Mouse (Mus musculus) T-helper 2 cell (primary cell): ENCODE data around the gene Ptx4.

Source experiments
- in situ Hi-C: fragments of 300-600 bp; cut with MboI, MseI; formaldehyde crosslinking; loops from one replicate; pipeline ENCODE4 v1.15.1; 2025; ENCODE audit warnings: high pct_unique_total_duplicates

The Ptx4 gene

GRCm38 (mm10) chr17:25120406-25120805, at the start of gene Ptx4:
Ptx4 (plus strand) TSS chr17:25120760.
- in situ Hi-C loops, result no loop called here

DNA sequence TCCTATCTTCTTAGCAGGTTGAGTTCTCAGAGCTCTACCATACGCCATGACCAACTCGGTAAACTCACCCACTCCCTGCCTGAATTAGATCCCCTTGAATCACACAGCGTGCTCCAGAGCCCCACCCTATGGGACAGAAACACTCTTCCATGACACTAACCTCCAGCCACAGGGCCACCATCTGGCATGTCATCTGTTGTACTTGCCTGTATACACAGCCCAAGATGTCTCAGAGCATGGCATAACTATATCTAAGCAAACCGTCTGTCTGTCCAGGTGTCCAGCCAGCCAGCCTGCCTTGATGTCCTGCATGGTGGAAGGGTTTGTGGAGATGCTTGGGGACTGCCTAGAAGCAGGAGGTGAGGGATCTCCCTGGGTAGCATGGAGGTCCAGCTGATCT, 43.7 kb upstream of the Ptx4 start:
- in situ Hi-C loops, result loop anchor here (10.0 kb wide), 1 partner anchor 348 kb away; no protein-coding TSS in a partner anchor

DNA sequence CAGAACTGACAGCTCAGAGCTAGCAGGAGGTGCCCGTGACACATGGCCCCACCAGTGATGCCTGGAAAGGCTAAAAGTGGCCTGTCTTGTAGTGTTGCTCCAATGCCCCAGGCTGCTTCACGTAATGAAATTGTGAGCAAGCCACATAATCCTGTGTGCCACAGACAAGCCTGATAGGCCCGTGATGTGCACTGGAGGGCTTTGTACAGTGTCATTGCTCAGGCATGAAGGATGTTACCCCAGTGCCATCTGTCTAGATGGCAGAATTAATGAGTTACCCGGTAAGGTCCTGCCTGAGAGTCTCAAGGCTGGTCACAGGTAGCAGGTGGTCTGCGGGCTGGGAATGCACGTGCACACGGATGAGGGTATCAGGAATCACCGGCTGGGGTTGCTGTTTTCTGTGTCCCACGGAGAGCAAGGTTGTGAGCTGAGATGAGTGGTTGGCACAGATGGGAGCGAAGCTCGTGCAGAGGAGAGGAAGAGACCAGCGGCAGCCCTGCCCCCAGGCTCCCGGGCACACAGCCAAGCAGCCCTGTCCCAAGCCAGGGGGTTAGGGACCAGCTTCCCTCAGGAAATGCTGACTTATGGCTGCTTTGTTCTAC, 42.7 kb upstream of the Ptx4 start:
- in situ Hi-C loops, result loop anchor here (10.0 kb wide), 1 partner anchor 347 kb away; no protein-coding TSS in a partner anchor

DNA sequence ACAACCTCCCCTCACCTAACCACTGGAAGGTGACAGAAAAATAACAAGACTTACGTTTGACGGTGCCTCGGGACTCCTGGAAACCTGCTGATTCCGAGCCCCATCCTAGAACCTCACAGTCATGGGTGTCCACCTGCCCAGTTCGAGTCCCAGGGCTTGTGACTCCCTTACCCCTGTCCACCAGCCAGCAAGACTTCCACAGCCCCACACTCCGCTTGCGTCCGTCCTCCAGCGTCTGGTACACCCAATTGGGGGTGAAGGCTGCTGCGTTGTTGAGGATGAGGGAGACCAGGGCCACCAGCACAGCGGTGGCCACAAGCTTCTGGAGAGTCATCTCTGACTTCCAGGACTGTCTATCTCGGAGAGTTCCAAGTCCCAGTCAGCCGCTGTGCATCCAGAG, 40.4 kb upstream of the Ptx4 start:
- in situ Hi-C loops, result no loop called here

DNA sequence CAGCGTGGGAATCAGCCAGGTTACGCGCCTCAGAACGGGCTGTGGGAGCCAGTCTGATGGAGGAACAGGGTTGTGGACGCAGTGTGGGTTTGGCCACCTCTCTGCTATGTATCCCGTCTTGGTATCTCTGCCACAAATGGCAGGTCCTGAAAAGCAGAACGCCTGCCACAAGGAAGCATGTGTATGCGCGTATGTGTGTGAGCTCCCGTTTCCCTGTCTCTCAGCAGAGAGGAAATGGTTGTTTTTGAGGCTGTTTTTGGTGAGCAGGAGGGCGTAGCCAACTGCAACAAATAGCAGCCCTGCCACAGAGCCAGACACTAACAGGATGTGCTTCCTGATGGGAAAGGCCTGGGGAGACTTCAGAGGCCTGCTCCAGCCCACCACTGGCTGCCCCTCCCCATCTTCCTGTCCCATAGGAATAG, 39.6 kb upstream of the Ptx4 start:
- in situ Hi-C loops, result no loop called here

DNA sequence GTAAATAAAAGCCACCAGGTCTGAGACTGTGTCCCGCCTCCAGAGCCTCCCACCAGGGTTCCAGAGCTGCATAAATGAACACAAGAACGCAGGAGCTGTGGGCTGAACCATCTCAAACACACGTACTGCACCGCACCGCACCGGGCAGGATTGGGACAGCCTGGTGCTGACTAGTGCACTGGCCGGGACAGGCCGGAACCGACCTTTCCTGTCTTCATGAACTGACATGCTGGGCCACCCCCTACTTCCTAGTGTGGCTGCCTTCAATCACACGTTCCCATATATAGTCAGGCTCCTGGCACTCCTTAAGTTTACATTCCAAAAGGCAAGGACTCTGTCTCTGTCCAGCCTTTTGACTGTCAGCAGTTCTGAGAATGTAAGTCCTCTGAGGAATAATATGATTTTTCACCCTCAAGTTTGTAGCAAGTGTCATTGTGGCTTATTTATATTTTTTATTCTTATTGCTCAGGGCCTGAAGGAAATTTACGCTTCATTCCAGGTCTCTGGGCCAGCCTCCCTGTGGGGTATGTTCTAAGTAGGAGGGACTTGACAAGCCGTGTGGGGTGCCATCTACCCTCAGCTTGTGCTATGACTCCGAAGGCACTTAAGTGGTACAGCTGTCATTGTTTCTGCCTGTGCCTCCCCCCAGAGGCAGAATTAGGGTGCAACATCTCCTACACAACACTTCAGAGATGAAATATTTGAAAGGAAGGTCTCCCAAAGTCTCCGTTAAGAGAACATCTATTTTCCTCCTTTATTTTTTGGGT, 38.3 kb upstream of the Ptx4 start:
- in situ Hi-C loops, result no loop called here

- in situ Hi-C loops, result no loop called here
These were observed 37.7 kb upstream of the Ptx4 start for GRCm38 (mm10) chr17:25082887-25083286.

DNA sequence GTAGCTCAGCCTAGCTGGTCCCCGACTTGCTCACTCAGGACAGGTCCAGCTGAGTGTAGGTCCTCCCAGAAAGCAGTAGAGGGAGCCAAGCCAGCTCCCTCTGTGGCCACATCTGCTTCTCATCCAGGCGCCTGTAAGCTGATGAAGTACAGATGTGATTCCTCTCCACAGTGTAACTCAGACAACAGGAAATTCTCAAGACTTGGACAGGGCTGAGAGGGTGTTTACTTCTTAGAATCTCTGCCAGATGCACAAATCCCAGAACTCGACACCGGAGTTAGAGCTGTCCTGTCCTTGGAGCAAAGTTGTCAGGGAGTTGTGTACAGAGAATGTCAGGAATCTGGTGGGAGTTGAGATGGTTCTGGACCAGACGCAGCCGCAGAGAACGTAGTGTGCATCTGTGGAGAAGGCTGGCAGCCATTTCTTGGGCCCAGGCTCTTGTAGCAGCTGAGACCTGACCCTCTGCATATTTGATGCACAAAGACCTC, 37.1 kb upstream of the Ptx4 start, which contains the start of gene Tmem204:
Tmem204 (minus strand) TSS at position 148 of the 488 bp plus-strand sequence.
- in situ Hi-C loops, result no loop called here

DNA sequence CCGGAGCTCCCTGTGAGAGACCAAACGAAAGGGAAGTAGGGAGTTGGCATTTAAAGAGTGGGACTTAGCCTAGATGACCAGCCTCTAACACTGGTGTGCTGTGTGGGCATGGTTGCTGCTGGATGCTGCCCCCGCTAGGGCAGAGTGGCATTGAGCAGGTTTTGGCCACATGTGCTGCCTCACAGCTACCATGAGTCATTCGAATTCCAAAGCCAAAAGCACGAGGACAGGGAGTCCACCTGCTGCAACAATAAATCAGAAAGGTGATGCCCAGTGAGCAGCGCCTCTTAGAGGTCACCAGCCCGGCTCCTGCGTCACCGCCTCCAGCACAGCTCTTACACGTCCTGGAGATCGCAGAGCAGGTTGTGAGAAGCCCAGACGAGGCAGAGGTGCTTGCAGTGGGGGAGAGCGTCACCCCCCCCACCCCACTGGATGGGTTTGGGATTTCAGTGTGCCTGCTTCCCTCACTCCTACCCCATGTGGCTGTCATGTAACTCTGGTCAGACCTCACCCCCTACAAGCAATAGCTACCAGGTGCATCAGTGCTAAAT, 35.6 kb upstream of the Ptx4 start:
- in situ Hi-C loops, result no loop called here

- in situ Hi-C loops, result no loop called here
These were observed 33.8 kb upstream of the Ptx4 start for GRCm38 (mm10) chr17:25086724-25087123.

GRCm38 (mm10) chr17:25089158-25089557, 31.4 kb upstream of the Ptx4 start:
- in situ Hi-C loops, result no loop called here

DNA sequence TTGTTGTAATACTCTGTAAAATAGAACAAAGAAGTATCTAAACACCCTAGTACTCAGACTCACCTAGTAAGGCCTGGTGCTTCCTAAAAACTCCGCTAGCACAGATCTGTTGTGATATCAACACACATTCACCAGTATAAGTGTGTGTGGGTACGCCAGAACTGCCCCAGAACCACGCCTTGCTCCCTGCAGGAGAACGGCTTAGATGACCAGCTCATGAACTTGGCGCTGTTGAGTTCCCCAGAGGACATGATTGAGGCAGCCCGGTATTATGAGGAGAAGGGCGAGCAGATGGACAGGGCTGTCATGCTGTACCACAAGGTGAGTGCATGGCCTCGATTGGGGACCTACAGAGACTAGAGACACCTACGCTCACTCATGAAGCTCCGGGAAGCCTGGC, 30.1 kb upstream of the Ptx4 start:
- in situ Hi-C loops, result no loop called here

DNA sequence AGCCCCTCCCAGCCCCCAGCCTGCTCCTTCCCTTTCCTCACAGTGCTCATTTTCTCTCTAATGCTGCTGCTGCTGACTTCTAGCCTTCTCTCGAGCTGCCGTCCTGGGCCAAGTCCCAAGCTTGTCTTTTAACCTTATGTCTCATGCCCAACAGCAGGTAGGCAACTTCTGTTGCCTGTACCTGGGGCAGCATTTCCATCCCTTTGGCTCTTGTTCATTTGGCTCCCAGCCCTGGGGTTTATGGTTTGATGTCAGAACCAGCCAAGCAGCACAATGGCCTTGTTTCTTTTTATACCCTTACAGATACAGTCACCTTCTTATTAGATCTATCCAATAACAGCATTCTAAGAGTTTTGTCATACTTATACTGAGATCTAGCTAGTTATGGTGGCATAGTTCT, 24.3 kb upstream of the Ptx4 start:
- in situ Hi-C loops, result no loop called here

GRCm38 (mm10) chr17:25100052-25100451, 20.5 kb upstream of the Ptx4 start:
- in situ Hi-C loops, result no loop called here

DNA sequence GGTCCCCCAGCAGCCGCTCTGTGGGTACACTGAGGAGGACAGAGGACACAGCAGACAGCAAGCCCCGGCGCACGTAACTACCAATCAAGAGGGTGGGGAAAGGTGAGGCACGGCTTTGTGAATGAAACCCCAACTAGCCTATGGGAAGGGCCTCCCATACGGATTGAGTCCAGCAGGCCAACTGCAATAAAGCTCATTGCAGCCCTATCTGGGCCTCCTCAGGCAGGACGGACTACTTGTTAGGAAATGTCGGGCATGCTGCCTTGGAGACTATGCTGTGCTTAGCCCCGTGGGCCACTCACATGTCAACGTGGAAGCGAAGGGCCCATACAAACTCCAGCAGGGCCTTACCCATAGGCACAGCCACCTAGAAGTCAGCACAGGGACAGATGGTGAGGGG, 19.2 kb upstream of the Ptx4 start:
- in situ Hi-C loops, result no loop called here

DNA sequence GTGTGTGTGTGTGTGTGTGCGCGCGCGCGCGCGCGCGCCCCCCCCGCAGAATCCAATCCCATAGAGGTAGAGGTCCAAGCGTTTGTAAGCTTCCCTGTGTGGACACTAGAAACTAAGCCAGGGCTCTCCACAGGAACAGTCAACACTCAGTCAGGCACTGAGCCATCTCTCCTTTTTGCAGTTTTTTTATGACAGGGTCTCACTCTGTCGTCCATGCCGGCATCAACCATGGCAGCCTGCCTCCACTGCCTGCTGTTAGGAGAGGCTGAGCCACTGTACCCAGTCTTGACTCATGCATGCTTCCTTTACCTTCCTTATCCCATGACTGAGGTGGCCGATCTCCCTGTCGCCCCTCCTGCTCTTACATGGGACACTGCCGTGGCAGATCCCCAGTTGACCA, 12.8 kb upstream of the Ptx4 start:
- in situ Hi-C loops, result loop anchor here (5.0 kb wide), 1 partner anchor 60 kb away; no protein-coding TSS in a partner anchor

- in situ Hi-C loops, result loop anchor here (5.0 kb wide), 1 partner anchor 58 kb away; no protein-coding TSS in a partner anchor
These were observed 11.0 kb upstream of the Ptx4 start for GRCm38 (mm10) chr17:25109578-25109977.

DNA sequence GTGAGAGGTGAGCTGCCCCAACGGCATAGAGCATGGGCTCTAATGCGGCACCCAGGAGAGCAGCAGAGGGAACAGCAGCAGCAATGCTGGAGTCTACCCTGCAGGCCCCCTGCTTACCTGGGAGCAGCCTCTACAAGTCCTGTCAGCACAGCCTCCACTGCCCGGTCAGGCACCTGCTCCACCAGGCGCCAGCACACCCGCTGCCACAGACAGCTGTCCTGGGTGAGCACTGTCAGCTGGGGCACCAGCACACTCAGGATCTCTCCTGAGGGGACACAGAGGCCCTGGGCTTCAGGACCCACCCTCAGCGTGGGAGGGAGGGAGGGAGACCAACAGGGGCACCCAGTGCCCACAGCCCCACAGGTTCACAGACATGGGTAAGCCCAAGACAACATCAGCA, 10.0 kb upstream of the Ptx4 start:
- in situ Hi-C loops, result no loop called here

DNA sequence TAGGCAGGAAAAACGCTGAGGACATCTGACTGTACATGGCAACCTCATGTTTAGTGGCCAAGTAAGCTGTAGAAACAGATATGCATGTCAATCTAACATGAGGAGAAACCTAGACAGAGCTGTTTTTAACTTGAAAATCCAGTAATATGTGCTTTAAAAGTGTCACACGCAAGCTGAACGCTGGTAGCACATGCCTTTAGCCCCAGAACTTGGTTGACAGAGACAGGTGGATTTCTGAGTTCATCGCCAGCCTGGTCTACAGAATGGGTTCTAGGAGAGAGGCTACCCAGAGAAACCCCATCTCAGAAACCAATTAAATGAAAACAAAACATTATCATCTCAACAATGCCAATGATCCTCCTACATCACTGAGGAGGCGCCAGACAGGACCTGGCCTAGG, 9.3 kb upstream of the Ptx4 start:
- in situ Hi-C loops, result no loop called here

GRCm38 (mm10) chr17:25111739-25112422, 8.7 kb upstream of the Ptx4 start:
- in situ Hi-C loops, result no loop called here

GRCm38 (mm10) chr17:25112423-25112810, 8.1 kb upstream of the Ptx4 start:
- in situ Hi-C loops, result no loop called here
